Mouse (Mus musculus) erythroblast, embryonic 14.5 days (primary cell): ENCODE measurements around the gene Gpr156. TPM values are rescaled to one million over a fixed set of nuclear protein-coding genes. Genes with fewer than 3 reads are reported as not detected.

ENCODE experiments used
- H3K27me3 ChIP-seq: 2 replicates; pipeline ENCODE4 v1.6.1; 2012; ENCODE audit warnings: inconsistent platforms; ENCODE audit not compliant: control insufficient read depth
- H3K36me3 ChIP-seq: 2 replicates; pipeline ENCODE4 v1.6.1; 2012; ENCODE audit warnings: mild to moderate bottlenecking, inconsistent platforms; ENCODE audit not compliant: control insufficient read depth
- H3K4me1 ChIP-seq: 2 replicates; pipeline ENCODE4 v1.6.1; 2012; ENCODE audit warnings: inconsistent platforms; ENCODE audit not compliant: control insufficient read depth
- H3K4me3 ChIP-seq: replicated peaks from 2 replicates; pipeline ENCODE3; 2012; ENCODE audit warnings: moderate library complexity, mild to moderate bottlenecking, inconsistent platforms
- H3K9me3 ChIP-seq: 2 replicates; pipeline ENCODE4 v1.6.1; 2012; ENCODE audit warnings: low read length, inconsistent platforms, mixed read lengths; ENCODE audit not compliant: control insufficient read depth
- GATA1 ChIP-seq: IDR thresholded peaks from 2 replicates; pipeline ENCODE4 v1.6.1; 2012; ENCODE audit warnings: low read length, inconsistent platforms, mixed read lengths
- TAL1 ChIP-seq: IDR thresholded peaks from 3 replicates; pipeline ENCODE4 v1.6.1; 2012; ENCODE audit warnings: low read length, inconsistent platforms, mixed read lengths
- polyA plus RNA-seq: library from polyadenylated mRNA; stranded (reverse); fragments of >175 nt; gene quantifications from 2 replicates; pipeline ENCODE4 v1.2.3, GENCODE M21; 2012

The Gpr156 gene
- polyA plus RNA-seq, 1 experiment = not detected

DNA sequence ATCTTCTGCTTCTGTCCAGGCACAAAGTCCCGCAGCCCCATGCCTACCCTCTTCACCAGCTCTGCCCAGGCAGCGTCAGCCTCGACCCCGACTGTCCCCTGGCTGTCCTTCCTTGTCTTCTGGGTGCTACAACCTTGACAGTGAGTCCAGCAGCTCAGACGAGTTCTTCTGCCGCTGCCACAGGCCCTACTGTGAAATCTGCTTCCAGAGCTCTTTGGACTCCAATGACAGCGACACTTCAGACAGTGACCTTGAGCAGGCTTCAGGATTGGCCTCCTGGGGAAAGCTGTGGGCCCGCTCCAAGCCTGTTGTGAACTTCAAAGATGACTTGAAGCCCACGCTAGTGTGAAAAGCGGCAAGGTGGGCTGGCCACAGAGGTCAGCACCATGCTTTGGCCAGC lies 89.2 kb downstream of the Gpr156 start:
- Histone ChIP-seq H3K4me1 (no peaks in the 10 kb centered on the region), H3K36me3 (no peaks in the 10 kb centered on the region), H3K27me3 (no peaks in the 10 kb centered on the region), H3K9me3 (no peaks in the 10 kb centered on the region), H3K4me3 (no peak overlapping the region)
- TF ChIP-seq GATA1 (no peak), TAL1 (no peak)

DNA sequence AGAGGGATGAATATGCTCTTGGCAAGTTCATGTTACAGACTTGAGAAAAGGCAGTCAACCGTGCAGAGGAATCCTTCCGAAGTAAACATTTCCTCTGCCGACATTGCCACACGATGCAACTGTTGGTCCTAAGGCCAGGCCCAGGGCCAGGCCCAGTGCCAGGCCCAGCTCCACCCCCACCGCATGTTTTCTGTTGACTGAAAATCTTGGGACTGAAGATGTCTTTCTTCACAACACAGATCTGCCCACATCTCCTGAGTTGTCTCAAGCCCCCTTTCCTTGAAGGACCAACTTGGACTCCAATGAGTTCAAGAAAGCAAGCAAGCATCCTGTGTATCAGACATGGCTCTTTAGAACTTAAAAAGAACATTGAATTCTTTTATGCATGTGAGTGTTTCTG lies 92.1 kb downstream of the Gpr156 start:
- H3K4me3 ChIP-seq = no peak overlapping the region
- no peak for TF ChIP-seq TAL1
- H3K4me1 ChIP-seq = no peaks in the 10 kb centered on the region
- no peaks in the 10 kb centered on the region for H3K9me3 ChIP-seq
- H3K27me3 ChIP-seq = no peaks in the 10 kb centered on the region
- H3K36me3 ChIP-seq = no peaks in the 10 kb centered on the region

DNA sequence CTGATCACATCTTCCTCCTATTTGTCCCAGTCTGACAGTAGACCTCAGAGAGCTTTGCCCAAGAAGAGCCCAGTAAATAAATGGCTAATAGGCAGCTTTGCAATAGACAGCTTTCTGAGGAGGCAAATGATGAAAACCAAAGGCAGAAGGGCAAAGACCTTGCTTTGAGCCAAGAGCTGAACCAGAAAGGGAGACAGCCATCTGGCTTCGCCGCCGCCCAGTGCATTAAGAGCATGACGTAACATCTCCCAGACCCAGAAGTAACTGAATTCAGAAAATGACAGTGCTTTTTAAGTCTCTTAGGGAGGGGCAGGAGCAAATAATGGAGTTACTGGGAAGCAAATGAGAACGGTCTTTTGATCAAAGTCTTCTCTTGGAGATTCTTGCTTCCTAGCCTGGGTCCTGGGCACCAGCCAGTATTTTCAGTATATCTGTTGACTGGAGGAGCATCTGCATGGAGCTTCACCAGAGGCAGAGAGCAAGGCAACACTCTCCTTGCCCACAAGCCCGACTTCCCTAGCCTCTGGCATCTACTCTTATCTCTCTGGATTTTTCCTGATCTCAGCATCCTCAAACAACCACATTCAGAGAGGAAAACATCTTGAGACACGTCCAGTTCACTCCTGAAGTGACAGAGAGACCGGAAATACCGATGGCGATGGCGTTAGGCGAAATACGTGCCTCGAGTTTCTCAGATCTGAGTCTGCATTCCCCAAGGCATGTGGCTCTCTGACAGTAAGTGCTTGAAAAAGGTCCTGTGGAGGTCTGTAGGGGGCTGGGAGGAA lies 92.9 kb downstream of the Gpr156 start:
- Histone ChIP-seq H3K27me3 (no peaks in the 10 kb centered on the region), H3K4me1 (no peaks in the 10 kb centered on the region), H3K36me3 (no peaks in the 10 kb centered on the region), H3K4me3 (no peak overlapping the region), H3K9me3 (no peaks in the 10 kb centered on the region)
- TF ChIP-seq TAL1 (no peak), GATA1 (no peak)

DNA sequence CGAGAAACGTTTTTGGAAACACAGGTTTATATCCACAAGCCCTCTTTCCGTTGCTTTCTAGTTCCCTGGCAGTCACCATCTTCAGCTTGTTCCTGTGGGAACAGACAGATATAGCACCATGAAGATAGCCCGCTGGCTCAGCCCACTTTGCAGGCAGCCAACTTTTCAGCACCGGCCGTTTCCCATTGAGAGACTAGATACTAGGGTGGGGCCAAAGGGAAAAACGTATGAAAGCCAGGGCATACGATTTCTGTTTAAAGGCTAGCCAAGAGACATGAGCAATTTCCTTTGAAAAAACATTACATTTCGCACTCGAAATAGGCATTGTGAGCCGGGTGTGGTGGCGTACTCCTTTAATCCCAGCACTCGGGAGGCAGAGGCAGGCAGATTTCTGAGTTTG lies 95.2 kb downstream of the Gpr156 start:
- no peak overlapping the region for H3K4me3 ChIP-seq

DNA sequence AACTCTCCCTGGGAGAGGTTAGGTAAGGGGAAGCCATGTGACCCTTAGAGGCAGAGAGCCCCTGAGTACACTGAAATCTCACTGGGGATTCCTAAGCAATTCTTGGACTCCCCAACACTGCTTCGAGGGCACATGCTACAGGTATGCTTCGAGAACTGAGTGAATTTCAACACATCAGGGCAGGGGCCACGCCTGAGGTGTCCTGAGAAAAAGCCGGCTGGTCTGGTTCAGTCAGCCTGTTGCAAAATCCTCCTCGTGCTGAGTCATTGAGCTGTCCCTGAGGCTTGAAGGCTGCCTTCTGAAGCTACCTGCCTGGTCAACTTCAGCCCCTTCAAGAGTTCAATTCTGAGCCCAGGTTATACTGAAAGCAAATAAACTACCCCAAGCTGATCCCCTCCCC lies 96.1 kb downstream of the Gpr156 start:
- Histone ChIP-seq H3K4me3 (no peak overlapping the region), H3K4me1 (no peaks in the 10 kb centered on the region), H3K9me3 (no peaks in the 10 kb centered on the region), H3K36me3 (no peaks in the 10 kb centered on the region), H3K27me3 (no peaks in the 10 kb centered on the region)
- no peak for TF ChIP-seq GATA1
- TF ChIP-seq TAL1 = no peak

More for the DNA sequence above, 95.2 kb downstream of the Gpr156 start:
- Histone ChIP-seq H3K4me1 (no peaks in the 10 kb centered on the region), H3K36me3 (no peaks in the 10 kb centered on the region), H3K27me3 (no peaks in the 10 kb centered on the region), H3K9me3 (no peaks in the 10 kb centered on the region)
- TF ChIP-seq GATA1 (no peak), TAL1 (no peak)

DNA sequence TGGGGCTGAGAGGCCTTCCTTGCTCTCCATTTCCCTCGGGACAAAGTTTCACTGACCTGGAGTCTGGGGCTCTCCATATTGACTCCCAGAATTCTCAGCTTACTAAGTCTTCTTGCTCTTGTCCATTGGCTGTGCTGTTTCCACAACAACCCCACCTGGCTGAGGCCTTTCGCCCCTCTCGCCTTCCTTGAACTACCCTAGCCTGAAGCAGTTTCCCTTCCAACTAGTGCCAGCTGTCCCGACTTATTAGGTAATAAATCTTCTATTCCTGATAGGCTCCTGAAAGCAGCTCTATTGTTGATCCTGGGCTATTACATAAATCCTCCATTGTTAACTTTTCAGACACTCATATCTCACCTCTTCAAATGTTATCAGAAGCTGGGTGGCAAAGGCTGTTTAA lies 96.6 kb downstream of the Gpr156 start:
- Histone ChIP-seq H3K27me3 (no peaks in the 10 kb centered on the region), H3K9me3 (no peaks in the 10 kb centered on the region), H3K4me1 (no peaks in the 10 kb centered on the region), H3K4me3 (no peak overlapping the region), H3K36me3 (no peaks in the 10 kb centered on the region)
- no peak for TF ChIP-seq TAL1
- TF ChIP-seq GATA1 = no peak

DNA sequence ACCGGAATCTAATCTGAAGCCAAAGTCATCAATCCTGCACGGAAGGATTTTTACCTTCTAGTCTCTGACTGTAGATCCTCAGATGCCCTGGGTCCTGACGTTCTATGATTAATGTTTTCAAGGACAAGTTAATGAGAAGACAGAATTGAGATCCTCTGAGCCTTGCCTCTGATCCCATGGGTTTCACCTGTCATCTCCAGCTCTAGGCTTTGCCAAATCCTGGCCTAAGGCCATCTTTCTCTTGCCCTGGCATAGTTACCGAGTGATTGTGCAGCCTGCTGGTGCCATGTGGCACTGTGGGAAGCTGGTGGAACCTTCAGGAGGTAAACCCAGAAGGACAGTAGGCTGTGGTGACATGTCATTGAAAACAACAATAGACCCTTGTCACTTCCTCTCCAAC lies 98.7 kb downstream of the Gpr156 start:
- TF ChIP-seq GATA1 (no peak), TAL1 (no peak)
- H3K27me3 ChIP-seq = no peaks in the 10 kb centered on the region
- H3K4me1 ChIP-seq = no peaks in the 10 kb centered on the region
- H3K9me3 ChIP-seq = no peaks in the 10 kb centered on the region
- no peaks in the 10 kb centered on the region for H3K36me3 ChIP-seq
- H3K4me3 ChIP-seq = no peak overlapping the region

DNA sequence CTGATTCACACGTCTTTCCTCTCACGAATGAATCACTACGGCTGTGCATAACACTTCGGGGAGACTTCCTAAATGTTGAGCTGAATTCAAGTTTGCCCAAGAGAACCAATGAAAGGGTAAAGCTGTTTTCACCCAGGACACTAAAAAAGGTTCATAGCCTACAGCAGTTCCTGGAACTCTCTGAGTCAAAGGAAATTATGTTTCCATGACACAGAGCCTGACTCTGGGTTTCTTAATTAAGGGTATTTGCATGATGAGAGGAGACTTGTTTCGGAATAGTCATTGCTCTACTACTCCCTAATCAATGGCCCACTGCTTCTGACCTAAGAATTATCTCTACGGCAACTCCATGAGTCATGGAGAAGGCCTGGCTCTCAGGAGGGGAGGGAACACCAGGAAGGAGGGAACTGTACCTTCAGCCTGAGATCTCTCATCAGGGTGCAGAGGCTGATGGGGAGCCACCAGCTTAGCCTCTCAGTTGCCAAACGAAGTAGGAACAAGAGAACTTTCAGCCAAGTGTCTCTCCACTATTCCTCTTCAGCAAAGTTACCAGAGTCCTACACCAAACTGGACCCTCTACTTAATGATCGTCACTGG lies 100.7 kb downstream of the Gpr156 start:
- no peaks in the 10 kb centered on the region for H3K4me1 ChIP-seq
- TF ChIP-seq TAL1 (no peak), GATA1 (no peak)
- H3K9me3 ChIP-seq = no peaks in the 10 kb centered on the region
- H3K36me3 ChIP-seq = no peaks in the 10 kb centered on the region
- H3K27me3 ChIP-seq = no peaks in the 10 kb centered on the region
- no peak overlapping the region for H3K4me3 ChIP-seq

DNA sequence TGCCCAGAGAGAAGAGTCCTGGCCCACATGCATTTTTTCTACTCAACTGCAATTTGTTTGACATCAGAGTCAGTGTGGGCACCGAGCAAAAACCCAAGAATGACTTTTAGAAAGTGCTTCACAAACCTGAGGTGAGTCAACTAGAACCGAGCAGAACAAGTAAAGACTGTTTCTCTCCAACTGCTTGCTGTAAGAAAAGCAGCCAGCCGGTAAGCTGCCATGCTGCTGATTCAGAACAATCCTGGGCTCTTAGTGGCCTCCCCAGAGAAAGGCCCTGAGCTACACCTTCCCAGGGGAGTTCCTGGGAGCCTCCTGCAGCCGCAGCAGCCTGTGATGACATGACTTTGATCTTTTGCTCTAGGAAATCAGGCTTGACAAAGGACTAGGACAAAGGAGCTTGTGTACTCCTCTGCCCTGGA lies 101.7 kb downstream of the Gpr156 start:
- H3K9me3 ChIP-seq = no peaks in the 10 kb centered on the region
- H3K27me3 ChIP-seq = no peaks in the 10 kb centered on the region
- H3K4me3 ChIP-seq = no peak overlapping the region
- H3K4me1 ChIP-seq = no peaks in the 10 kb centered on the region
- no peaks in the 10 kb centered on the region for H3K36me3 ChIP-seq
- TF ChIP-seq TAL1 = no peak
- no peak for TF ChIP-seq GATA1
